Mouse (Mus musculus): ENCODE measurements around the gene Tmem242.

The Tmem242 gene

GRCm38 (mm10) chr17:5377930-5378310 lies 62.1 kb downstream of the Tmem242 start:
- in situ Hi-C loops (cut with MboI, MseI): no loop called here

DNA sequence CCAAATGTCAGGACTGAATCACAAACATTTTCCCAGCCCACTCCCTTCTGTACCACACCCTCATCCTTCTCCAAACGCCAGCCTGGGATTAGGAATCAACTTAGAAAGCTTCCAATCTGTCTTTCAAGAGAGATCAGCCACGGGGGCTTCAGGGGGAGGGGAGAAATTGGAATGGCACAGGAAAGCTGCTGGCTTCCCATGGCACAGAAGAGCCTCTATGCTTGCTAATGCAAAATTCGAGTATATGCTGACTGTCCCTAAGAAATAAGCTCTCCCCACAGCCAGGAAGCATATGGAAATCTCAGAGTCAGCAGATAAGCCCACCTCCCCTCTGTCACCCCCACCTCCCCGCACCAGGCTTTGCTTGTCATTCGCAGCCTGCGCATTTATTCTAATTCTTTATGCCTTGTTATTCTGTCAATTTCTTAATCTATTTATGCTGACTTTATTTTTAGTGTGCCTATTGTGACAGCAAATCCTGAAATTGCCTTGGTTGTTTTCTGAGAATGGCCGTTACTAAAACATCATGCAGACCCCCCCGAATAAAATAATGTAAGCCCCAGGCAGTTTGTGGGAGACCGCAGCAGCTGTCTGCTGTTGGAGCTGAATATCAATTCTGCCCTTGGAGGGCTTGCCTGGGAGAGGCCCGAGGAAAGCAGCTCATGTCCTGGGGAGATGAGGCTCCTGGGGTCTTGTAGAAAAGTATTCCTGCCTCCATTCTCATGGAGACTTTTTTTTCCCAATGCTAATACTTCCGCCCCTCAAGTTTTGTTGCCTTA lies 62.7 kb downstream of the Tmem242 start:
- in situ Hi-C loops (cut with MboI, MseI): no loop called here

GRCm38 (mm10) chr17:5372951-5373350 lies 67.1 kb downstream of the Tmem242 start:
- in situ Hi-C loops (cut with MboI, MseI): no loop called here

- in situ Hi-C loops (cut with MboI, MseI): no loop called here
These were observed 68.5 kb downstream of the Tmem242 start for GRCm38 (mm10) chr17:5371521-5371920.

GRCm38 (mm10) chr17:5371032-5371431 lies 69.0 kb downstream of the Tmem242 start:
- in situ Hi-C loops (cut with MboI, MseI): no loop called here

DNA sequence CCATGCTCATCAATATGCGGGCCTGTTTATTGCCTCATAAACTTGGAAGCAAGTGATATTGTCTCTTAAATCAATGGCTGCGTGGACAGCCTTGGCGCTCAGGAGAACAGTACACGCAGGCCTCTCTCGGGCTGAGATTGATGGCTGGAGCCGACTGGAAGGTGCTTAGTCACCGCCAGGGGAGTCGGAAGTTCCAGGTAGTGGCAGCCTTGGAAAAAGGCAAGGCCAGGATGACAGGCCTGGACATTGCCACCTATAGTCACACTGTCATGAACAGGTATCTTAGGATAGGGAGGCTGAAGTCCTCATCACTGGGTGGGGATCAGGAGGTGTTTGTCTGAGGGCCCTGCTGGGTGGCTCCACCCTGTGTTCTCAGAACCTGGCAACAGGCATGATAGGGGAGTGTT lies 74.1 kb downstream of the Tmem242 start:
- in situ Hi-C loops (cut with MboI, MseI): no loop called here

Measured in T-helper 1 cell (primary cell).